Mouse (Mus musculus): ENCODE data around the gene Slc9a3r1.

GRCm38 (mm10) chr11:115225301-115225700 is 62.2 kb downstream of the Slc9a3r1 start:
- TF ChIP-seq CTCF (IDR thresholded peaks at IDR 0.05; ENCODE audit: extremely low read depth, insufficient read depth, insufficient read length, insufficient replicate concordance) = no peak
- TF ChIP-seq POLR2A (IDR thresholded peaks at IDR 0.05; ENCODE audit: low read depth, low read length) = no peak

Data from spleen, adult 2 months (tissue).